Mouse (Mus musculus) C2C12 (cell line): ENCODE data around the gene Prss16.

ENCODE experiments used
- CEBPB ChIP-seq: IDR thresholded peaks from one replicate; pipeline ENCODE4 v1.6.1; 2011; ENCODE audit warnings: low read depth, mild to moderate bottlenecking, control low read depth, moderate library complexity
- CTCF ChIP-seq: IDR thresholded peaks from one replicate; pipeline ENCODE4 v1.5.1; 2011; ENCODE audit not compliant: control insufficient read depth, insufficient read depth, insufficient read length
- FOSL1 ChIP-seq: IDR thresholded peaks from one replicate; pipeline ENCODE4 v1.8.0; 2011; ENCODE audit warnings: mild to moderate bottlenecking, low read length; ENCODE audit not compliant: poor library complexity, insufficient read depth, severe bottlenecking
- MYOD1 ChIP-seq: IDR thresholded peaks from one replicate; pipeline ENCODE4 v1.6.1; 2011; ENCODE audit warnings: low read depth; ENCODE audit not compliant: control insufficient read depth, insufficient read length
- USF1 ChIP-seq: IDR thresholded peaks from one replicate; pipeline ENCODE4 v1.6.1; 2011; ENCODE audit warnings: low read depth, mild to moderate bottlenecking, control low read depth, moderate library complexity

DNA sequence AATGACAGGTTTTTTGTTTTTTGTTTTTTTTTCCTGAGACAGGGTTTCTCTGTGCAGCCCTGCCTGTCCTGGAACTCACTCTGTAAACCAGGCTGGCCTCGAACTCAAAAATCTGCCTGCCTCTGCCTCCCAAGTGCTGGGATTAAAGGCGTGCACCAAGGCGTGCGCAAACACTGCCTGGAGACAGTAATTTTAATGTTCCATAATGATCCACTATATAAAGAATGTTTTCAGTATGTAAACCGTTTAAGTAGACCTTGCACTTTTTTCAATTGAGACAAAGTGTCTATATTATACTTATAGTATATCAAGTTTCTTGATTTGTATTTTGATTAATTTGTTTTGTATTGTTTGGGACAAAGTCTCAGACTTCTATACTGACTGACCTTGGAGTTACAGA lies 29.8 kb upstream of the Prss16 start:
- no peak for TF ChIP-seq CTCF
- no peak for TF ChIP-seq MYOD1
- TF ChIP-seq FOSL1, result no peak
- no peak for TF ChIP-seq USF1
- TF ChIP-seq CEBPB, result no peak
